ENCODE assay signal across 14 mouse cellular contexts in genomic region chr8:83135086-83135485, GRCm38 (mm10). TPM values are rescaled to one million over a fixed set of nuclear protein-coding genes. Genes with fewer than 3 reads are reported as not detected.
DNase-seq lines count a peak whose midpoint lies in the region; ATAC-seq and TF ChIP-seq lines count a peak whose summit lies in the region.
"Had no signal": no experiment of that assay in that cellular context is flagged by ENCODE, and none has a peak within 500 bp of the region (broad histone marks: within the 10 kb centered on the region; RNA-seq: fewer than 3 reads in every experiment).

No protein-coding gene starts in this region.

- H3K36me3 ChIP-seq in intestine, embryonic 14.5 days (ENCODE audit: control insufficient read depth, insufficient read depth, low read length): no peaks in the 10 kb centered on the region
- H3K36me3 ChIP-seq in intestine, embryonic 16.5 days (ENCODE audit: control insufficient read depth, insufficient read depth, low read length): no peaks in the 10 kb centered on the region
- no peaks in the 10 kb centered on the region for H3K36me3 ChIP-seq in forebrain, embryonic 12.5 days (replicated peaks)
- H3K36me3 ChIP-seq: heart, embryonic 10.5 days; hindbrain, embryonic 15.5 days had no signal

- H3K27me3 ChIP-seq in intestine, embryonic 14.5 days (replicated peaks; ENCODE audit: control insufficient read depth, insufficient read depth, low read length): no peaks in the 10 kb centered on the region
- no peaks in the 10 kb centered on the region for H3K27me3 ChIP-seq in intestine, embryonic 16.5 days (replicated peaks; ENCODE audit: control insufficient read depth, insufficient read depth, low read length)
- no peaks in the 10 kb centered on the region for H3K27me3 ChIP-seq in forebrain, embryonic 12.5 days
- H3K27me3 ChIP-seq: hindbrain, embryonic 15.5 days had no signal

- H3K4me2 ChIP-seq in intestine, embryonic 14.5 days (ENCODE audit: low read length): no peak overlapping the region
- H3K4me2 ChIP-seq in intestine, embryonic 16.5 days (ENCODE audit: low read depth, low read length): no peak overlapping the region
- H3K4me2 ChIP-seq in forebrain, embryonic 12.5 days: no peak overlapping the region
- H3K4me2 ChIP-seq: hindbrain, embryonic 15.5 days; liver, embryonic 11.5 days had no signal

- no peaks in the 10 kb centered on the region for H3K9me3 ChIP-seq in intestine, embryonic 14.5 days (ENCODE audit: control insufficient read depth, low read length)
- H3K9me3 ChIP-seq in intestine, embryonic 16.5 days (ENCODE audit: control insufficient read depth, low read length): no peaks in the 10 kb centered on the region
- no peaks in the 10 kb centered on the region for H3K9me3 ChIP-seq in forebrain, embryonic 12.5 days
- H3K9me3 ChIP-seq: heart, embryonic 10.5 days; hindbrain, embryonic 15.5 days; megakaryocyte, embryonic 14.5 days had no signal

- ATAC-seq in intestine, embryonic 14.5 days (replicated peaks; ENCODE audit: low FRiP score, low TSS enrichment, low read depth): no peak
- ATAC-seq in intestine, embryonic 16.5 days: no peak
- ATAC-seq in forebrain, embryonic 12.5 days (ENCODE audit: low FRiP score): no peak

- no peak overlapping the region for H3K9ac ChIP-seq in intestine, embryonic 14.5 days (ENCODE audit: low read length)
- H3K9ac ChIP-seq in intestine, embryonic 16.5 days (ENCODE audit: low read depth, low read length): no peak overlapping the region
- no peak overlapping the region for H3K9ac ChIP-seq in forebrain, embryonic 12.5 days
- H3K9ac ChIP-seq: hindbrain, embryonic 15.5 days had no signal

- 0 out of 2 replicates have a peak overlapping the region, but pooled peaks have one; percentile 10 for H3K27ac ChIP-seq in intestine, embryonic 14.5 days (ENCODE audit: low read depth)
- no peak overlapping the region for H3K27ac ChIP-seq in intestine, embryonic 16.5 days (ENCODE audit: low read length)
- H3K27ac ChIP-seq in layer of hippocampus, adult 2 months: no peak overlapping the region
- no peak overlapping the region for H3K27ac ChIP-seq in forebrain, embryonic 12.5 days
- H3K27ac ChIP-seq: gastrocnemius, adult 2 months; heart, embryonic 10.5 days; hindbrain, embryonic 15.5 days had no signal

- peak; percentile 42 for DNase-seq in intestine, embryonic 14.5 days (ENCODE audit: low spot score)
- peak; percentile 27 for DNase-seq in NIH3T3 (ENCODE audit: low read depth)
- peak; percentile 15 for DNase-seq in adrenal gland, adult 8-10 months
- peak; percentile 38 to 44 for DNase-seq in kidney, postnatal 25 days
- DNase-seq in layer of hippocampus, adult 2 months (ENCODE audit: low spot score in 2 of 2): no peak
- DNase-seq: cerebellum, adult 9-11 months; gastrocnemius, adult 2 months; thymus, postnatal 4 days had no signal

- no peak overlapping the region for H3K4me3 ChIP-seq in intestine, embryonic 14.5 days (ENCODE audit: low read depth, low read length)
- H3K4me3 ChIP-seq in intestine, embryonic 16.5 days (ENCODE audit: low read length): no peak overlapping the region
- no peak overlapping the region for H3K4me3 ChIP-seq in layer of hippocampus, adult 2 months
- H3K4me3 ChIP-seq in forebrain, embryonic 12.5 days (replicated peaks): no peak overlapping the region
- H3K4me3 ChIP-seq: gastrocnemius, adult 2 months; heart, embryonic 10.5 days; hindbrain, embryonic 15.5 days; megakaryocyte, embryonic 14.5 days had no signal

- TF ChIP-seq CTCF in layer of hippocampus, adult 2 months (conservative IDR thresholded peaks at IDR 0.05): no peak

- H3K4me1 ChIP-seq in intestine, embryonic 14.5 days (replicated peaks; ENCODE audit: control insufficient read depth, insufficient read depth, low read length): peaks cover 4% of the 10 kb centered on the region; the same call in 1 of the 2 replicates
- peaks cover 4% of the 10 kb centered on the region for H3K4me1 ChIP-seq in intestine, embryonic 16.5 days (ENCODE audit: control insufficient read depth, insufficient read depth, low read length)
- no peaks in the 10 kb centered on the region for H3K4me1 ChIP-seq in forebrain, embryonic 12.5 days
- H3K4me1 ChIP-seq: heart, embryonic 10.5 days; hindbrain, embryonic 15.5 days had no signal

- 65% methylated on average over 2 of the region's 2 CpGs for WGBS in intestine, embryonic 14.5 days
- WGBS in intestine, embryonic 16.5 days: 53% methylated on average over 2 of the region's 2 CpGs
- 54% methylated on average over 2 of the region's 2 CpGs for WGBS in forebrain, embryonic 12.5 days

RNA-seq across cellular contexts. Expression of gene Tbc1d9, which starts 30.1 kb away (rescaled TPM):
- 2.9 and 3.5 TPM in 2 replicates for polyA plus RNA-seq in intestine, embryonic 14.5 days (2014; fragmentation: Nextera tagmentation; extraction: Ambion mirVana)
- 1.3 and 1.6 TPM in 2 replicates for polyA plus RNA-seq in intestine, embryonic 16.5 days (2015; fragmentation: Nextera tagmentation; extraction: Ambion mirVana)
- total RNA-seq in adrenal gland, adult 8-10 months (2022): 10 to 100 TPM; 10.1 to 24.2 (median 16.8) TPM
- 10 to 100 TPM; 64.3 to 65.7 TPM for total RNA-seq in layer of hippocampus, adult 2 months (2021)
- 11.6 and 12.7 TPM in 2 replicates for polyA plus RNA-seq in forebrain, embryonic 12.5 days (2016; fragmentation: Nextera tagmentation; extraction: Ambion mirVana)

RNA-seq across cellular contexts. Expression of gene Gm10645, which starts 30.9 kb away (rescaled TPM):
- 2.1 and 2.3 TPM in 2 replicates for polyA plus RNA-seq in intestine, embryonic 14.5 days (2014; fragmentation: Nextera tagmentation; extraction: Ambion mirVana)
- 0.43 and 1.0 TPM in 2 replicates for polyA plus RNA-seq in intestine, embryonic 16.5 days (2015; fragmentation: Nextera tagmentation; extraction: Ambion mirVana)
- total RNA-seq in adrenal gland, adult 8-10 months (2022): 1 to 10 TPM in 1 of 4 experiments, under 1 TPM in 3; 0.38 to 1.6 (median 0.81) TPM
- total RNA-seq in layer of hippocampus, adult 2 months (2021): 1 to 10 TPM; 1.1 to 1.4 TPM
- polyA plus RNA-seq in forebrain, embryonic 12.5 days (2016; fragmentation: Nextera tagmentation; extraction: Ambion mirVana): 5.5 and 6.2 TPM in 2 replicates
- total RNA-seq: gastrocnemius, adult 2 months had no signal

Comparison
In these comparisons a context has a peak if more than half of its experiments do, and no peak if none do; other contexts are left out.
1. DNase-seq: peak in intestine, embryonic 14.5 days (single experiment), NIH3T3 (single experiment), adrenal gland, adult 8-10 months (single experiment) and kidney, postnatal 25 days (2 of 2); none in layer of hippocampus, adult 2 months (0 of 2).